Mouse (Mus musculus) retina, embryonic 14.5 days (tissue): ENCODE data around the gene Upf2.
"Not testable (repeated sequence)": the region's sequence is repeated elsewhere in the genome, so short reads cannot be mapped to it uniquely, and the experiment has no call there.

Source experiments
- DNase-seq: peaks from one replicate; pipeline ENCODE4 v3.0.0-alpha.2; 2015; ENCODE audit warnings: low spot score

Upf2 gene

GRCm38 (mm10) chr2:5949821-5950220 lies 1.4 kb upstream of the Upf2 start:
- DNase-seq = not testable (repeated sequence)

GRCm38 (mm10) chr2:5950305-5950704 lies 964 bp upstream of the Upf2 start:
- DNase-seq = peak; percentile 57

DNA sequence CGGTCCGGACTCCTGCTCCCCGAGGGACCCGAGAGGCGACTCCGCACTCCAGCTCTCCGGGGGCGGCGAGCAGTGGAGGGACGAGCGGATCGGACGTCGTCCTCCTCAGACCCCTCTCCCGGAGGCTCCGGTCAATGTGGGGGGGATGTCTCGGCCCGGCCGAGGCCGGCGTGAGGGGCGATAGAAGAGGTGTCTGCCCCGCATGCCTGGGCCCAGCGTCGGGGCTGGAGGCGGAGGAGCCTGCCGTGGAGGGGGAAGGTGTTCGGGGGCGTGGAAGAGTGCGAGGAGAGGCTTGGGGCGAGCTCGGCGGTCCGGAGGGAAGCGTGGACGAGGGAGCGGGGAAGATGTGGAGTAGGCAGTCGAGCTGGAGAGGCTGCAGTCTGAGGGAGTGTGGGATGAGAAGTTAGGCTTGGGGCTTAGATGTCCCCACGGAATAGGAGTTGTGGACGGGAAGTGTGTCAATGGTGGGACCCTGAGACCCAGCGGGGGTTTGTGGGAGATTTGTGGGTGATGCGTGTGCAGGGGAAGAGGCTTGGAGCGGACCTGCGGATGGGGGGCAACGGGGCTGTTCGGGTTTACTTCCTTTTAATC lies 447 bp downstream of the Upf2 start:
- no peak for DNase-seq

DNA sequence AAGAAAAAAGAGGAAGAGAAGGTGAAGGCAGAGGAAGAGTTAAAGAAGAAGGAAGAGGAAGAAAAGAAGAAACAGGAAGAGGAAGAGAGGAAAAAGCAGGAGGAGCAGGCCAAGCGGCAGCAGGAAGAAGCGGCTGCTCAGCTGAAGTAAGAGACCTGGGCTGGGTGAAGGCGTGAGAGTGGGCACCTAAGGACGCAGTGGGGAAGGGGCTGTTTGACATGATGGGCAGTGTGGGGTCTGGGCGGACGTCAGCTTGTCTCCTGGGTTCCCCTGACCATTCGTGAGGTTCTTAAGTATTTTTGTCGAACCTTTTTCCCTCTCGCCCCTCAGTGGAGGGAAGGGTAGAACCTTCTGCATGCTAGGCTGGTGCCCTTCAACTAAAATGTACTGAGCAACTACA lies 6.4 kb downstream of the Upf2 start:
- DNase-seq = no peak

- no peak for DNase-seq
Measured at GRCm38 (mm10) chr2:5962265-5962664, 11.0 kb downstream of the Upf2 start.

DNA sequence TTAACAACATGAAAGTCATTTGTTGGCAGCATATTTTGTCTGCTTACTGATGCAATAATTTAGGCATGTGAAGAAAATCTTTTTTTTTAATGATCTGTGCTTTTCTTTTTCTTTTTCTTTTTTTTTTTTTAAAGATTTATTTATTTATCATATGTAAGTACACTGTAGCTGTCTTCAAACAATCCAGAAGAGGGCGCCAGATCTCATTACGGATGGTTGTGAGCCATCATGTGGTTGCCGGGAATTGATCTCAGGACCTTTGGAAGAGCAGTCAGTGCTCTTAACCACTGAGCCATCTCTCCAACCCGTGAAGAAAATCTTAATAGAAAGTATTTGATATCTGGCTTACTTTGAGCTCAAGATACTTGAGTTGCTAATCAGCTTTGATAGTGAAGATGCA lies 12.5 kb downstream of the Upf2 start:
- not testable (repeated sequence) for DNase-seq

DNA sequence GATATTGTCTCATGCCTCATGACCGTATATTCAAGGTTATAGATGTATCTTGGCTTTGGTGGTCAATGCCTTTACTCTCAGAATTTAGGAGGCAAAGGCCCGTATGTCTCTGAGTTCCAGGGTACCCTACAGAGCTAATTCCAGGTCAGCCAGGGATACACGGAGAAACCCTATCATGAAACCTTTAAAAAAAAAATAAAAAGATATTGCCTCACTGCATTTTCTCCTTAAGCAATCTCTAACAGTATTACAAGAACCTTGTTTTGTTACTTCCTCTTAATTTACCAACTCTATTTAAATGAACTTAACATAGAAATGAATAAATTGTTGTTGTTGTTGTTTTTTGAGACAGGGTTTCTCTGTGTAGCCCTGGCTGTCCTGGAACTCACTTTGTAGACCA lies 14.7 kb downstream of the Upf2 start:
- DNase-seq = no peak

DNA sequence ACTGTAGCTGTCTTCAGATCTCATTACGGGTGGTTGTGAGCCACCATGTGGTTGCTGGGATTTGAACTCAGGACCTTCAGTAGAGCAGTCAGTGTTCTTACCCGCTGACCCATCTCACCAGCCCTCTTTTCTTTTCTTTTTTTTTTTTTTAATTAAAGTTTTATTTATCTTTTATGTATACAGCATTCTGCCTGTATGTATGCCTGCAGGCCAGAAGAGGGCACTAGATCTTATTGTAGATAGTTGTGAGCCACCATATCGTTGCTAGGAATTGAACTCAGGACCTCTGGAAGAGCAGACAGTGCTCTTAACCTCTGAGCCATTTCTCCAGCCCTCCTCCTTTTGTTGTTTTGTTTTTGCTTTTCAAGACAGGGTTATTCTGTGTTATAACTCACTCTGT lies 19.4 kb downstream of the Upf2 start:
- not testable (repeated sequence) for DNase-seq

- DNase-seq = no peak
Measured at GRCm38 (mm10) chr2:5977532-5977931, 26.3 kb downstream of the Upf2 start.

GRCm38 (mm10) chr2:5995538-5995937 lies 44.3 kb downstream of the Upf2 start:
- peak; percentile 82 for DNase-seq

- DNase-seq = no peak
Measured at GRCm38 (mm10) chr2:6003949-6004348, 52.7 kb downstream of the Upf2 start.

GRCm38 (mm10) chr2:6014532-6014931 lies 63.3 kb downstream of the Upf2 start:
- no peak for DNase-seq

DNA sequence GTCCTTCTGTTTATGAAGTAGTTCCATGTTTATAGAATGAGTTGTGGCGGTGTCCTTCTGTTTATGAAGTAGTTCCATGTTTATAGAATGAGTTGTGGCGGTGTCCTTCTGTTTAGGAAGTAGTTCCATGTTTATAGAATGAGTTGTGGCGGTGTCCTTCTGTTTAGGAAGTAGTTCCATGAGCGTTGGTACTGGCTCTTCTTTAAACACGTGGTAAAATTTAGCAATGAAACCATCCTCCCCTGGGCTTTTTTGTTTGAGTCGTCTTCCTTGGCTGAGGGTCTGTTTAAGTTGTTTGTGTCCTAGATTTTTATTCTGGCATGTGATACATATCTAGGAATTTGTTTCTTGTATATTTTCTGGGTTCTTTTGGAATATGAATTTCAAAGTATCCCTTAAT lies 63.9 kb downstream of the Upf2 start:
- DNase-seq = not testable (repeated sequence)

- no peak for DNase-seq
Measured at GRCm38 (mm10) chr2:6020570-6020969, 69.3 kb downstream of the Upf2 start.

- no peak for DNase-seq
Measured at GRCm38 (mm10) chr2:6042644-6043043, 91.4 kb downstream of the Upf2 start.

GRCm38 (mm10) chr2:6046796-6047195 lies 95.5 kb downstream of the Upf2 start:
- DNase-seq = no peak

GRCm38 (mm10) chr2:6048570-6048969 lies 97.3 kb downstream of the Upf2 start:
- no peak for DNase-seq

DNA sequence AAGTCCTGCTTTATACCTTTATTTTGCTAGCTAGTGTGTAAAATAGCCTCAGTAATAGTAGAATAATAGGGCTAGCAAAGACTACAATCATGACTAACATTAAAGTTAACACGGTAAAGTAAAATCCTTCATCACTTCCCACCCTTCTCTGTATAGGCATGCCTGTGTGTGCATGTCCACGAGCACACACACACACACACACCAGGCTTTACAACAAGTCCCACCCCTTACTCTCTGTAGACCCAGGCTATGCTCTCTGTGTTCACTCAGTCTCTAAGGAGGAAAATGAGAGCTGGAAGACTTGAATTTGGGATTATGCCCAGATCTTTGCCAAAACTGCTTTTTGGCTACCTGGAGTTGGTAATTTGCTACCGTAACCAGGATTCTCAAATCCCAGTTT lies 97.7 kb downstream of the Upf2 start:
- DNase-seq = no peak

DNA sequence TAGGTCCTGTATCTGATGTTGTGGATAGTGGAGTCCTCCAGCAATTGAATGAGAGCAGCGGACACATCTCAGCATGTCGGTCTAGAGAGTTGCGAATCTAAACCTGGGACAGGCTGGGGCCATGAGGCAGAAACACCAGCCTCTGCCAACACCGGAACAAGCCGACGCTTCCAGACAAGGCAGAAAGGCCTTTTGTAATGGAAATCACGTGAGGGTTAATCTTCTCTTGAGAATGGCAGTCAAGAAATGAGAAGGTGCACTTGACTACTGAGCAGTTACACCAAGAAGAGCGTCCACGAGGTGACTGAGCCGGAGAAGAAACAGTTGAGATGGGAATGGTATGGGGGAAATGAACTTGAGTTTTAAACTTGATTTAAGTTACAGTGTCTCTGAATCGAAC lies 104.2 kb downstream of the Upf2 start:
- no peak for DNase-seq

DNA sequence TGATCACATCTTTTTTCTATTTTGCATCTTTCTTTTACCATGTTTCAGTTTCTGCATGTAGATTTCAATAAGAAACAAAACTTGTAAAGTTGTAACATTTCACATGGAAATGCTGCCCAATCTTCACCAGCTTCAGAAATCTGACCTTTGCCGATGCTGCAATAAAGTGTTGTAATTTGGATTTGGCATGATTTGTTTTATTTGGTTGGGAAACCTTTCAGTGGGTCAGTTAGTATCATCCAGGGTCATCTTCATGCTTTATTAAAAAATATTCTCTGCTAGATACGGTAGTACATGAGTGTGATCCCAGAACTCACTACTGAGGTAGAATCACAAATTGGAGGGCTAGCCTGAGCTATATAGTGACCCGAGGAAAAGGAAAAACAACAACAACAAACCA lies 105.2 kb downstream of the Upf2 start:
- DNase-seq = no peak

DNA sequence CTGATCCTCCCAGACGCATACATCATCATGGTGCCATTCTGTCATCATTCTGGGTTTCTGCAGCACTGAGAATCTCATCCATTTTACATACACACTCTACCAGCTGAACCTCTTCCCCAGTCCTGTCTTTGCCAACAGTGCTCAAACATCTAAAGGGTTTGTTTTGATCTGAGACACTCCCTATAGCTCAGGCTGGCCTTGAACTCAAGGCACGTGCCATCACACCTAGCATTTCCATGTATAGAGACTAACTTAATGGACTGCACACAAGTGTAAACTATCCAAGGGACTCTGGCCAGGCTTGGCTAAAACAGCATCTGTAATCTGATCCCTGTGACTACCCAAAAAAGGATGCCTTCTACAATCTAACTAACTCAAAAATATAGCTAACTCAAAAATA lies 108.0 kb downstream of the Upf2 start:
- DNase-seq = no peak

DNA sequence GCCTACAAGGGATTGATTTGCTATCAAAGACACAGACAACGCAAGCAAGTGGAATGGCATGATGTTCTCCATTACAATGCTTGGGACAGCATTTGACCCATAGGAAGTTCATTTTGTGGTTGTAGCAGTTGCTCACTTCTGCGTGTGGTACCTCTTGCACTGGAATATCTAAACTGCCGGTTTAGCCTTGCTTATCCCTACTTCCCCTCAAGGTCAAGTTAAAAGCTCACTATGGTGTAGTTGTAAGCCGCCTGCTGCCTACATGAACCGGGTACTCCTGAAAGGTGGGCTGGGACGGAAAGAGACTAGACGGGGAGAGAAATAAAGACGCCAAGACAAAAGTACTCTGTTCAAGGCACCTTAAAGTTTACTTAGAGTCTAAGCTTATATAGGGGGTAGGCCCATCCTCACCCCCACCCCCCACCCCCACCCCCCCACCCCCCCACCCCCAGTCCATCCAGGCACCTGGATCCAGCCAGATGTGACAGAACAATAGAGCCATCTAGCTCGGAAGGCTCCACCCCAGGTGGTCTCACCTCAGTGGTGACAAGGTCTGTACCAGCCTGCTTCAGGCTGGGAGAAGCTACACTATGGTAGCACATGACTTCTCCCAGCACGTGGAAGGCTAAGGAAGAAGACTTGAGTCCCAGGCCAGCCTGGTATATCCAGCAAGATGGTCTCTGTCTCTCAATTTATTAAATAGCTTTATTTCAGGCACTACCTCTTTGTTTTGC lies 109.0 kb downstream of the Upf2 start:
- DNase-seq = no peak

- DNase-seq = no peak
Measured at GRCm38 (mm10) chr2:6067341-6067740, 116.1 kb downstream of the Upf2 start.

DNA sequence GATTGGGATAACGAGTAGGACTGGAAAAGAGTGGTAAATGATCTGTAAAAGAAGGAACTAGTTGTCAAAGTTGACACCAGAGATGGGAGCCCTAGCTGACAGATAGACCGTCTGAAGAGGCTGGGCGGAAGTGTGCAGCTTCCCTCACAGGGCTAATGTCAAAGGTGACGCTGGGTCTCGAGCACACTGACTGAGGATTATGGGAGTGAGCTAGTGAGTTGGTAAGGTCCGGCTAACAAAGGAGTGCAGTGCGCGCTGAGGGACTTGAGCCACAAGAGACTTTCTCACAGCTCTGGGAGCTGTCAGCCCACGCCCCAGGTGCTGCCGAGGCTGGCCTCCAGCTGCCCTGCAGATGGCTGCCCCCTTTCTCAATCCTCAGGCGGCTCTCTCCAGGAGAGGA lies 119.7 kb downstream of the Upf2 start:
- DNase-seq = peak; percentile 29
